Mouse (Mus musculus): Measurements from ENCODE around the gene Exosc5.

The Exosc5 gene

GRCm38 (mm10) chr7:25705801-25706251, 46.9 kb downstream of the Exosc5 start:
- DNase-seq (ENCODE audit: low read depth in 1 of 2, low spot score in 2 of 2), result peak in 1 of 2 experiments; percentile 49

GRCm38 (mm10) chr7:25706578-25707170, 47.7 kb downstream of the Exosc5 start:
- peak; percentile 64 to 76 for DNase-seq (ENCODE audit: low read depth in 1 of 2, low spot score in 2 of 2)

GRCm38 (mm10) chr7:25707581-25708292, 48.8 kb downstream of the Exosc5 start:
- DNase-seq (ENCODE audit: low read depth in 1 of 2, low spot score in 2 of 2), result peak in 1 of 2 experiments; percentile 81

GRCm38 (mm10) chr7:25709961-25710360, 51.0 kb downstream of the Exosc5 start:
- no peak for DNase-seq (ENCODE audit: low read depth in 1 of 2, low spot score in 2 of 2)

GRCm38 (mm10) chr7:25710519-25711130, 51.7 kb downstream of the Exosc5 start:
- no peak for DNase-seq (ENCODE audit: low read depth in 1 of 2, low spot score in 2 of 2)

GRCm38 (mm10) chr7:25711165-25711564, 52.2 kb downstream of the Exosc5 start:
- DNase-seq (ENCODE audit: low read depth in 1 of 2, low spot score in 2 of 2), result no peak

GRCm38 (mm10) chr7:25711731-25712197, 52.8 kb downstream of the Exosc5 start:
- peak in 1 of 2 experiments; percentile 80 for DNase-seq (ENCODE audit: low read depth in 1 of 2, low spot score in 2 of 2)

- no peak for DNase-seq (ENCODE audit: low read depth in 1 of 2, low spot score in 2 of 2)
Measured at GRCm38 (mm10) chr7:25712801-25713200, 53.8 kb downstream of the Exosc5 start.

GRCm38 (mm10) chr7:25714581-25714980, 55.6 kb downstream of the Exosc5 start:
- DNase-seq (ENCODE audit: low read depth in 1 of 2, low spot score in 2 of 2), result no peak

- DNase-seq (ENCODE audit: low read depth in 1 of 2, low spot score in 2 of 2), result no peak
Measured at GRCm38 (mm10) chr7:25715731-25716271, 56.8 kb downstream of the Exosc5 start.

GRCm38 (mm10) chr7:25717478-25717877, 58.5 kb downstream of the Exosc5 start:
- DNase-seq (ENCODE audit: low read depth in 1 of 2, low spot score in 2 of 2), result no peak

- DNase-seq (ENCODE audit: low read depth in 1 of 2, low spot score in 2 of 2), result peak; percentile 77 to 83
Measured at GRCm38 (mm10) chr7:25718788-25719417, 59.9 kb downstream of the Exosc5 start, which contains the start of gene Ccdc97. Gene Ccdc97, minus strand, starts transcription at chr7:25719088.

GRCm38 (mm10) chr7:25719761-25720610, 61.0 kb downstream of the Exosc5 start:
- DNase-seq (ENCODE audit: low read depth in 1 of 2, low spot score in 2 of 2), result peak in 1 of 2 experiments; percentile 51

- DNase-seq (ENCODE audit: low read depth in 1 of 2, low spot score in 2 of 2), result no peak
Measured at GRCm38 (mm10) chr7:25720760-25721159, 61.8 kb downstream of the Exosc5 start.

Measured in monocyte, adult 2 months (primary cell).